Mouse (Mus musculus) heart, adult 2 months (tissue): ENCODE measurements around the gene Dexi. TPM values are rescaled to one million over a fixed set of nuclear protein-coding genes. Genes with fewer than 3 reads are reported as not detected.

ENCODE experiments used
- DNase-seq, 2 experiments: peaks; one replicate each; pipeline ENCODE4 v3.0.0; 2021
- H3K27ac ChIP-seq: fragments of 200-600 bp; 2 replicates; pipeline ENCODE4 v1.8.1; 2022
- H3K27me3 ChIP-seq: fragments of 200-500 bp; 2 replicates; pipeline ENCODE4 v1.6.1; 2012; ENCODE audit warnings: mild to moderate bottlenecking, low read length, inconsistent platforms, mixed read lengths; ENCODE audit not compliant: control insufficient read depth, insufficient read depth
- H3K36me3 ChIP-seq: fragments of 200-500 bp; 2 replicates; pipeline ENCODE4 v1.6.1; 2012; ENCODE audit warnings: low read length, inconsistent platforms; ENCODE audit not compliant: control insufficient read depth, insufficient read depth
- H3K4me1 ChIP-seq: fragments of 200-500 bp; 2 replicates; pipeline ENCODE4 v1.6.1; 2011; ENCODE audit warnings: low read length; ENCODE audit not compliant: control insufficient read depth, insufficient read depth
- H3K4me3 ChIP-seq: fragments of 200-600 bp; 2 replicates; pipeline ENCODE4 v1.8.1; 2022
- H3K79me2 ChIP-seq: fragments of 200-500 bp; replicated peaks from 2 replicates; pipeline ENCODE4 v1.6.1; 2012; ENCODE audit warnings: mild to moderate bottlenecking, inconsistent platforms, low read length, moderate library complexity, mixed read lengths; ENCODE audit not compliant: control insufficient read depth, insufficient read depth
- H3K9ac ChIP-seq: fragments of 200-500 bp; 2 replicates; pipeline ENCODE4 v1.6.1; 2012; ENCODE audit warnings: low read depth, mild to moderate bottlenecking, control low read depth, inconsistent platforms, low read length, mixed read lengths
- CTCF ChIP-seq: fragments of 200-600 bp; IDR thresholded peaks from 2 replicates; pipeline ENCODE4 v1.8.1; 2022; ENCODE audit warnings: antibody characterized with exemption, mild to moderate bottlenecking, moderate library complexity
- EP300 ChIP-seq: fragments of 200-500 bp; IDR thresholded peaks from 2 replicates; pipeline ENCODE4 v1.6.1; 2011; ENCODE audit warnings: low read depth, low read length, control low read depth; ENCODE audit not compliant: insufficient read depth
- POLR2A ChIP-seq: fragments of 200-500 bp; IDR thresholded peaks from 2 replicates; pipeline ENCODE4 v1.6.1; 2011; ENCODE audit warnings: mild to moderate bottlenecking, low read depth, low read length, control low read depth; ENCODE audit not compliant: insufficient read depth
- whole genome bisulfite sequencing: fragments of 180-500 bp; shearing (Covaris S2); methylation state at CpG from one replicate; pipeline ENCODE4 v1.1.7; 2018; 5-methylcytosine and 5-hydroxymethylcytosine counted together
- intact Hi-C: fragments of 180-260 bp; cut with DNase I; formaldehyde crosslinking; loops from one replicate; pipeline ENCODE4 v1.15.1; 2025
- polyA plus RNA-seq: library from polyadenylated mRNA; depleted of rRNA; stranded (reverse); fragments of >200 nt; gene quantifications from 2 replicates; pipeline ENCODE4 v1.2.3, GENCODE M21; 2012
- total RNA-seq, 2 experiments: library from RNA; stranded (reverse); gene quantifications; 2 replicates each; pipeline ENCODE4 v1.2.3; 2021

Dexi gene
- total and polyA plus RNA-seq, 3 experiments, result 32.1 to 65.5 (median 41.1) TPM

GRCm38 (mm10) chr16:10548938-10549337 is 6.1 kb upstream of the Dexi start:
- no peak overlapping the region for H3K27ac ChIP-seq
- H3K4me1 ChIP-seq, result peaks cover 4% of the 10 kb centered on the region
- H3K27me3 ChIP-seq, result no peaks in the 10 kb centered on the region
- 60% methylated on average over 3 of the region's 3 CpGs for WGBS
- no peak overlapping the region for H3K4me3 ChIP-seq
- 0 out of 2 replicates have a peak, but pooled peaks cover 1% of the 10 kb centered on the region for H3K36me3 ChIP-seq
- no peak for DNase-seq
- no peak overlapping the region for H3K9ac ChIP-seq
- TF ChIP-seq CTCF (no peak), EP300 (no peak), POLR2A (no peak)
- intact Hi-C loops, result loop anchor here (10.0 kb wide), 1 partner anchor 706 kb away; the partner anchor contains the start of gene Gspt1
- peaks cover 10% of the 10 kb centered on the region for H3K79me2 ChIP-seq

GRCm38 (mm10) chr16:10546865-10547264 is 4.0 kb upstream of the Dexi start:
- 0 out of 2 replicates have a peak, but pooled peaks cover 1% of the 10 kb centered on the region for H3K36me3 ChIP-seq
- no peak overlapping the region for H3K9ac ChIP-seq
- TF ChIP-seq POLR2A (no peak), EP300 (no peak), CTCF (no peak)
- no peak overlapping the region for H3K27ac ChIP-seq
- intact Hi-C loops, result loop anchor here (10.0 kb wide), 1 partner anchor 708 kb away; the partner anchor contains the start of gene Gspt1
- peaks cover 7% of the 10 kb centered on the region for H3K79me2 ChIP-seq
- no peaks in the 10 kb centered on the region for H3K27me3 ChIP-seq
- no peak for DNase-seq
- H3K4me3 ChIP-seq, result no peak overlapping the region
- peaks cover 4% of the 10 kb centered on the region for H3K4me1 ChIP-seq
- WGBS, result 22% methylated on average over 3 of the region's 3 CpGs

DNA sequence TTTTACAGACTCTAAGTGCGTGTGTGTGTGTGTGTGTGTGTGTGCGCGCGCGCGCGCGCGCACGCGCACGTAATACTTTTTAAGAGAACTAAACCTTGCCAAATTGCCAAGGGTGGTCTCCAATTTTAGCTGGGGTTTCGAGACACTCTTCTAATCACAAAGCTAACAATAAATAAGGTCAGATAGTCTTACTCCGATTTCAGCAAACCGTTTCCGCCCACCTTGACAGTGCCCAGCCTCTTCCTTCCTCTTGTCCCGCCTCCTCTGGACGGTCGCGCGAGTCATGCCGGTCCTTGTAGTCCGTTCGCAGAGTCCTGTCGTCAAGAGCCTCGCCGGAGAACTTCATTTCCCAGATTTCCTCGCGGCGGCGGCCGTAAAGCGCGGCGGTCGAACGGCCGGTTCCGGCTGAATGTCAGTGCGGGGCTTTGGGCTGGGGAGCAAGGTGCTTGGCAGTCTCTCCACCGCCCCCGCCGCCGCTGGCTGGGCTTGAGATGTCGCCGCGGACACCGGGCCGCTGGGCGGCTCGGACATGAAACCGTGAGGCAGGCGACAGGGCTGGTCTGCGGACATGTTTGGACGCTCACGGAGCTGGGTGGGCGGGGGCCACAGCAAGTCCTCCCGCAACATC is 2.3 kb upstream of the Dexi start, which contains the start of gene Clec16a:
TSS of gene Clec16a (plus strand) at position 345 of the 628 bp plus-strand sequence.
- peaks cover 6% of the 10 kb centered on the region for H3K79me2 ChIP-seq
- H3K36me3 ChIP-seq, result 0 out of 2 replicates have a peak, but pooled peaks cover 1% of the 10 kb centered on the region
- H3K4me3 ChIP-seq, result peak within 1 kb of the TSS; percentile 96
- under 1% methylated on average over 58 of the region's 58 CpGs for WGBS
- H3K27ac ChIP-seq, result peak within 1 kb of the TSS; percentile 80
- no peak for TF ChIP-seq EP300
- TF ChIP-seq CTCF, result no peak
- peak; percentile 81 for TF ChIP-seq POLR2A
- peaks cover 9% of the 10 kb centered on the region for H3K4me1 ChIP-seq
- H3K9ac ChIP-seq, result peak within 1 kb of the TSS; percentile 90
- peak; percentile 96 to 98 for DNase-seq
- intact Hi-C loops, result loop anchor here (5.0 to 10.0 kb wide), 2 partner anchors 133 to 710 kb away; partner anchors contain the start of genes Gspt1 and Nubp1
- H3K27me3 ChIP-seq, result no peaks in the 10 kb centered on the region

GRCm38 (mm10) chr16:10542266-10542665 is 588 bp downstream of the Dexi start:
- Histone ChIP-seq H3K27me3 (no peaks in the 10 kb centered on the region), H3K27ac (peak overlapping the region; percentile 86), H3K4me3 (peak overlapping the region; percentile 84), H3K4me1 (peaks cover 9% of the 10 kb centered on the region), H3K9ac (peak overlapping the region; percentile 76), H3K79me2 (0 out of 2 replicates have a peak, but pooled peaks cover 2% of the 10 kb centered on the region), H3K36me3 (0 out of 2 replicates have a peak, but pooled peaks cover 1% of the 10 kb centered on the region)
- no peak for TF ChIP-seq CTCF
- TF ChIP-seq EP300, result no peak
- no peak for TF ChIP-seq POLR2A
- 3% methylated on average over 22 of the region's 22 CpGs for WGBS
- peak in 1 of 2 experiments; percentile 29 for DNase-seq
- intact Hi-C loops, result loop anchor here (5.0 to 10.0 kb wide), 2 partner anchors 130 to 713 kb away; partner anchors contain the start of genes Gspt1 and Nubp1

DNA sequence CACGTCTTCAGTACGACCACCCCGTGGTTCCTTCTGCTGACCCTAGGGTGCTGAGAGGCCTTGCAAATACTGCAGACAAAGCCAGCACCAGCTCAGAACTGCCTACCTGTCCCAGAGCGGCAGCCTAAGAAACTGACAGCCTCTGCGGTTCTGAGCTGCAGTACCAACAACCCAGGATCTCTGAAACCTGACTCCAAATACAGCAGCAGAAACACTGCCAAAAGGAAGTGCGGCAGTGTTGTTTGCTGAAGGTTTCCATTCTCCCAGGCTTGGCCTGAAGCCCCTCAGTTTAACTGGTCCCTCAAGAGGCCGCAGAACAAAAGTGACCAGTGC is 1.3 kb downstream of the Dexi start:
- WGBS, result 6% methylated on average over 7 of the region's 7 CpGs
- TF ChIP-seq EP300, result 0 out of 2 replicates have a peak, but pooled peaks have one; percentile 7
- no peak for TF ChIP-seq POLR2A
- peak overlapping the region; percentile 86 for H3K27ac ChIP-seq
- peak overlapping the region; percentile 17 for H3K9ac ChIP-seq
- H3K4me3 ChIP-seq, result peak overlapping the region; percentile 84
- peaks cover 10% of the 10 kb centered on the region for H3K4me1 ChIP-seq
- intact Hi-C loops, result loop anchor here (5.0 to 10.0 kb wide), 2 partner anchors 129 to 713 kb away; partner anchors contain the start of genes Gspt1 and Nubp1
- H3K27me3 ChIP-seq, result no peaks in the 10 kb centered on the region
- H3K36me3 ChIP-seq, result 0 out of 2 replicates have a peak, but pooled peaks cover 1% of the 10 kb centered on the region
- 0 out of 2 replicates have a peak, but pooled peaks cover 2% of the 10 kb centered on the region for H3K79me2 ChIP-seq
- DNase-seq, result peak; percentile 44 to 47
